Mouse (Mus musculus) MEL (cell line): ENCODE data around the gene Nr2f1. TPM values are rescaled to one million over a fixed set of nuclear protein-coding genes. Genes with fewer than 3 reads are reported as not detected.

Experiments
- DNase-seq: peaks from one replicate; pipeline ENCODE4 v3.0.0; 2011; ENCODE audit warnings: low read depth, low spot score
- H3K27ac ChIP-seq: 2 replicates; pipeline ENCODE4 v1.5.1; 2012; ENCODE audit warnings: low read depth, mild to moderate bottlenecking, control low read depth, low read length, moderate library complexity; ENCODE audit not compliant: control insufficient read depth
- H3K27me3 ChIP-seq, 2 experiments: fragments of 150-350 bp in 1 of 2; sonication (generic) in 1 of 2; 2 replicates each; pipeline ENCODE4 v1.6.1; 2012; ENCODE audit warnings: low read length in 2 of 2, mild to moderate bottlenecking in 2 of 2, improper control_type of control experiment in 1 of 2, moderate library complexity in 1 of 2; ENCODE audit not compliant: insufficient read depth in 2 of 2, control insufficient read depth in 1 of 2
- H3K36me3 ChIP-seq, 2 experiments: 2 replicates each; pipeline ENCODE4 v1.6.1; 2012 to 2014; ENCODE audit warnings: low read length in 2 of 2, improper control_type of control experiment in 1 of 2, inconsistent platforms in 1 of 2, mild to moderate bottlenecking in 1 of 2; ENCODE audit not compliant: insufficient read depth in 2 of 2, control insufficient read depth in 1 of 2
- H3K4me1 ChIP-seq, 2 experiments: fragments of 150-350 bp in 1 of 2; sonication (generic) in 1 of 2; 2 replicates each; pipeline ENCODE4 v1.6.1; 2012; ENCODE audit warnings: low read length in 2 of 2, improper control_type of control experiment in 1 of 2, mild to moderate bottlenecking in 1 of 2; ENCODE audit not compliant: insufficient read depth in 2 of 2, control insufficient read depth in 1 of 2
- H3K4me3 ChIP-seq, 2 experiments: fragments of 150-350 bp in 1 of 2; sonication (generic) in 1 of 2; 2 replicates each; pipeline ENCODE4 v1.5.1; 2012; ENCODE audit warnings: low read depth in 2 of 2, low read length in 2 of 2, mild to moderate bottlenecking in 2 of 2, moderate library complexity in 2 of 2, control low read depth in 1 of 2, improper control_type of control experiment in 1 of 2; ENCODE audit not compliant: control insufficient read depth in 1 of 2, insufficient read depth in 1 of 2
- H3K79me2 ChIP-seq: 2 replicates; pipeline ENCODE4 v1.6.1; 2012; ENCODE audit warnings: mild to moderate bottlenecking, low read length, moderate library complexity; ENCODE audit not compliant: control insufficient read depth, poor library complexity, insufficient read depth
- H3K9ac ChIP-seq: 2 replicates; pipeline ENCODE4 v1.6.1; 2012; ENCODE audit warnings: low read depth, mild to moderate bottlenecking, control low read depth, low read length, moderate library complexity; ENCODE audit not compliant: control insufficient read depth, poor library complexity, severe bottlenecking
- H3K9me3 ChIP-seq: fragments of 150-350 bp; sonication (generic); replicated peaks from 2 replicates; pipeline ENCODE4 v1.6.1; 2012; ENCODE audit warnings: mild to moderate bottlenecking, low read length, improper control_type of control experiment, moderate library complexity; ENCODE audit not compliant: insufficient read depth
- BHLHE40 ChIP-seq: IDR thresholded peaks from 2 replicates; pipeline ENCODE4 v1.6.1; 2012; ENCODE audit warnings: low read depth, mild to moderate bottlenecking, inconsistent platforms, low read length, improper control_type of control experiment, borderline replicate concordance
- CHD1 ChIP-seq: IDR thresholded peaks from 2 replicates; pipeline ENCODE4 v1.6.1; 2012; ENCODE audit warnings: low read depth, mild to moderate bottlenecking, inconsistent platforms, low read length, improper control_type of control experiment
- CTCF ChIP-seq, 3 experiments: IDR thresholded peaks in 2 of 3; conservative IDR thresholded peaks in 1 of 3; 2 replicates each; pipeline ENCODE4 v1.5.1; 2011 to 2012; ENCODE audit warnings: low read length in 3 of 3, low read depth in 2 of 3, mild to moderate bottlenecking in 2 of 3, improper control_type of control experiment in 1 of 3, inconsistent platforms in 1 of 3, mixed read lengths in 1 of 3, moderate library complexity in 1 of 3; ENCODE audit not compliant: control insufficient read depth in 1 of 3, insufficient read depth in 1 of 3, poor library complexity in 1 of 3, severe bottlenecking in 1 of 3
- ELF1 ChIP-seq: IDR thresholded peaks from 2 replicates; pipeline ENCODE4 v1.6.1; 2014; ENCODE audit warnings: low read depth, mild to moderate bottlenecking, inconsistent platforms, low read length, improper control_type of control experiment, moderate library complexity
- EP300 ChIP-seq, 2 experiments: IDR thresholded peaks; 2 replicates each; pipeline ENCODE4 v1.6.1; 2011; ENCODE audit warnings: improper control_type of control experiment in 2 of 2, low read length in 2 of 2, low read depth in 1 of 2, mild to moderate bottlenecking in 1 of 2
- ETS1 ChIP-seq: IDR thresholded peaks from 2 replicates; pipeline ENCODE4 v1.6.1; 2012; ENCODE audit warnings: low read depth, mild to moderate bottlenecking, inconsistent platforms, low read length, improper control_type of control experiment, moderate library complexity
- GABPA ChIP-seq: IDR thresholded peaks from 2 replicates; pipeline ENCODE4 v1.6.1; 2012; ENCODE audit warnings: low read depth, mild to moderate bottlenecking, inconsistent platforms, low read length, improper control_type of control experiment, moderate library complexity
- GATA1 ChIP-seq: IDR thresholded peaks from 2 replicates; pipeline ENCODE4 v1.6.1; 2011; ENCODE audit warnings: low read depth, low read length, improper control_type of control experiment
- HCFC1 ChIP-seq: IDR thresholded peaks from 2 replicates; pipeline ENCODE4 v1.6.1; 2012; ENCODE audit warnings: low read depth, mild to moderate bottlenecking, inconsistent platforms, low read length, improper control_type of control experiment, moderate library complexity
- JUND ChIP-seq: IDR thresholded peaks from 2 replicates; pipeline ENCODE4 v1.6.1; 2011; ENCODE audit warnings: low read depth, mild to moderate bottlenecking, improper control_type of control experiment, low read length
- KAT2A ChIP-seq: conservative IDR thresholded peaks from 2 replicates; pipeline ENCODE4 v1.6.1; 2012; ENCODE audit warnings: low read depth, low read length, improper control_type of control experiment, inconsistent platforms
- MAX ChIP-seq: IDR thresholded peaks from 2 replicates; pipeline ENCODE4 v1.6.1; 2011; ENCODE audit warnings: low read length, improper control_type of control experiment
- MAZ ChIP-seq: IDR thresholded peaks from 2 replicates; pipeline ENCODE4 v1.6.1; 2012; ENCODE audit warnings: low read depth, mild to moderate bottlenecking, inconsistent platforms, low read length, improper control_type of control experiment
- MEF2A ChIP-seq: IDR thresholded peaks from 2 replicates; pipeline ENCODE4 v1.6.1; 2014; ENCODE audit warnings: low read depth, mild to moderate bottlenecking, inconsistent platforms, low read length, improper control_type of control experiment; ENCODE audit not compliant: poor library complexity, insufficient replicate concordance, severe bottlenecking; ENCODE audit errors: extremely low read depth
- MXI1 ChIP-seq: IDR thresholded peaks from 2 replicates; pipeline ENCODE4 v1.6.1; 2011; ENCODE audit warnings: mild to moderate bottlenecking, low read depth, low read length, improper control_type of control experiment
- MYB ChIP-seq: IDR thresholded peaks from 2 replicates; pipeline ENCODE4 v1.6.1; 2011; ENCODE audit warnings: mild to moderate bottlenecking, low read depth, low read length, improper control_type of control experiment
- NELFE ChIP-seq: IDR thresholded peaks from 2 replicates; pipeline ENCODE4 v1.6.1; 2011; ENCODE audit warnings: low read depth, low read length, improper control_type of control experiment
- NRF1 ChIP-seq: IDR thresholded peaks from 2 replicates; pipeline ENCODE4 v1.6.1; 2014; ENCODE audit warnings: low read depth, mild to moderate bottlenecking, inconsistent platforms, low read length, improper control_type of control experiment, moderate library complexity; ENCODE audit not compliant: poor library complexity, insufficient read depth, severe bottlenecking
- POLR2A ChIP-seq, 2 experiments: IDR thresholded peaks; 2 replicates each; pipeline ENCODE4 v1.6.1; 2011 to 2012; ENCODE audit warnings: low read length in 2 of 2, mild to moderate bottlenecking in 2 of 2, control low read depth in 1 of 2, improper control_type of control experiment in 1 of 2, low read depth in 1 of 2, moderate library complexity in 1 of 2; ENCODE audit not compliant: control insufficient read depth in 1 of 2, insufficient read depth in 1 of 2, poor library complexity in 1 of 2
- POLR2AphosphoS2 ChIP-seq: IDR thresholded peaks from 2 replicates; pipeline ENCODE4 v1.6.1; 2011; ENCODE audit warnings: low read length, improper control_type of control experiment
- POLR2AphosphoS5 ChIP-seq: IDR thresholded peaks from 2 replicates; pipeline ENCODE4 v1.6.1; 2012; ENCODE audit warnings: low read depth, borderline replicate concordance, mild to moderate bottlenecking, inconsistent platforms, low read length, moderate library complexity, mixed read lengths
- RAD21 ChIP-seq: IDR thresholded peaks from 2 replicates; pipeline ENCODE4 v1.6.1; 2011; ENCODE audit warnings: mild to moderate bottlenecking, low read depth, low read length, improper control_type of control experiment
- RCOR1 ChIP-seq: IDR thresholded peaks from 2 replicates; pipeline ENCODE4 v1.6.1; 2012; ENCODE audit warnings: low read depth, mild to moderate bottlenecking, inconsistent platforms, low read length, improper control_type of control experiment
- SIN3A ChIP-seq: IDR thresholded peaks from 2 replicates; pipeline ENCODE4 v1.6.1; 2012; ENCODE audit warnings: low read length, improper control_type of control experiment, inconsistent platforms
- SMC3 ChIP-seq: IDR thresholded peaks from 2 replicates; pipeline ENCODE4 v1.6.1; 2011; ENCODE audit warnings: low read depth, low read length, improper control_type of control experiment
- TAL1 ChIP-seq: IDR thresholded peaks from 2 replicates; pipeline ENCODE4 v1.6.1; 2012; ENCODE audit warnings: mild to moderate bottlenecking, inconsistent platforms, low read length, moderate library complexity, mixed read lengths
- TBP ChIP-seq: IDR thresholded peaks from 2 replicates; pipeline ENCODE4 v1.8.0; 2011; ENCODE audit warnings: low read depth, low read length, improper control_type of control experiment
- TCF12 ChIP-seq: IDR thresholded peaks from 2 replicates; pipeline ENCODE4 v1.6.1; 2014; ENCODE audit warnings: low read depth, mild to moderate bottlenecking, inconsistent platforms, low read length, improper control_type of control experiment, moderate library complexity
- UBTF ChIP-seq: IDR thresholded peaks from 2 replicates; pipeline ENCODE4 v1.6.1; 2012; ENCODE audit warnings: low read depth, mild to moderate bottlenecking, inconsistent platforms, low read length, improper control_type of control experiment, moderate library complexity, borderline replicate concordance; ENCODE audit not compliant: insufficient read depth
- ZKSCAN1 ChIP-seq: IDR thresholded peaks from 2 replicates; pipeline ENCODE4 v1.6.1; 2012; ENCODE audit warnings: low read depth, mild to moderate bottlenecking, inconsistent platforms, low read length, improper control_type of control experiment, moderate library complexity
- ZMIZ1 ChIP-seq: IDR thresholded peaks from 2 replicates; pipeline ENCODE4 v1.6.1; 2012; ENCODE audit warnings: low read depth, mild to moderate bottlenecking, inconsistent platforms, low read length, improper control_type of control experiment, moderate library complexity
- ZNF384 ChIP-seq: IDR thresholded peaks from 2 replicates; pipeline ENCODE4 v1.6.1; 2012; ENCODE audit warnings: low read depth, mild to moderate bottlenecking, inconsistent platforms, low read length, improper control_type of control experiment
- polyA plus RNA-seq, 2 experiments: library from polyadenylated mRNA; stranded (reverse) in 1 of 2; unstranded in 1 of 2; fragments of >175 nt in 1 of 2; fragments of >200 nt in 1 of 2; gene quantifications; 2 replicates each; pipeline versions ENCODE4 v1.2.1 to v1.2.4; 2012; ENCODE audit warnings: low replicate concordance in 2 of 2, low read depth in 1 of 2; ENCODE audit not compliant: insufficient read length in 2 of 2, insufficient read depth in 1 of 2, missing spikeins in 1 of 2
- total RNA-seq: library from RNA; depleted of rRNA; stranded (reverse); fragments of 300-350 nt; gene quantifications from 2 replicates; pipeline ENCODE4 v1.2.3, GENCODE M21; 2012

Gene Nr2f1
- total and polyA plus RNA-seq, 3 experiments: 9.9 to 27.1 TPM; not detected in 1

GRCm38 (mm10) chr13:78200407-78200806 lies 850 bp upstream of the Nr2f1 start (continued):
- no peak for TF ChIP-seq POLR2AphosphoS5
- TF ChIP-seq ELF1: no peak
- peak; percentile 67; the same call in 1 of the 2 replicates for TF ChIP-seq TBP
- TF ChIP-seq UBTF: no peak
- TF ChIP-seq NELFE: peak; percentile 35; the same call in 1 of the 2 replicates
- no peak for TF ChIP-seq CTCF (IDR thresholded peaks at IDR 0.05 in 2 of 3, conservative IDR thresholded peaks at IDR 0.05 in 1 of 3; ENCODE audit: control insufficient read depth in 1 of 3, insufficient read depth in 1 of 3, low read depth in 2 of 3, low read length in 3 of 3, poor library complexity in 1 of 3, severe bottlenecking in 1 of 3)
- peak in 1 of 2 experiments; percentile 47; a peak in 1 of 4 replicates for TF ChIP-seq POLR2A (IDR thresholded peaks at IDR 0.05; ENCODE audit: control insufficient read depth in 1 of 2, insufficient read depth in 1 of 2, low read depth in 1 of 2, low read length in 2 of 2, poor library complexity in 1 of 2)
- TF ChIP-seq GABPA: no peak
- no peak for TF ChIP-seq NRF1
- peak; percentile 51; the same call in 1 of the 2 replicates for TF ChIP-seq ETS1
- no peak for TF ChIP-seq RAD21
- TF ChIP-seq GATA1: peak; percentile 50; the same call in 1 of the 2 replicates
- peak; percentile 75 for TF ChIP-seq TAL1
- no peak for TF ChIP-seq ZKSCAN1
- no peak for TF ChIP-seq ZMIZ1
- no peak for TF ChIP-seq MAX
- peak; percentile 61; the same call in 1 of the 2 replicates for TF ChIP-seq MAZ
- TF ChIP-seq SMC3: no peak
- TF ChIP-seq POLR2AphosphoS2: no peak; the same call in 1 of the 2 replicates
- peak; percentile 4; the same call in 1 of the 2 replicates for TF ChIP-seq MXI1
- TF ChIP-seq, all 39 proteins: peak for 12

DNA sequence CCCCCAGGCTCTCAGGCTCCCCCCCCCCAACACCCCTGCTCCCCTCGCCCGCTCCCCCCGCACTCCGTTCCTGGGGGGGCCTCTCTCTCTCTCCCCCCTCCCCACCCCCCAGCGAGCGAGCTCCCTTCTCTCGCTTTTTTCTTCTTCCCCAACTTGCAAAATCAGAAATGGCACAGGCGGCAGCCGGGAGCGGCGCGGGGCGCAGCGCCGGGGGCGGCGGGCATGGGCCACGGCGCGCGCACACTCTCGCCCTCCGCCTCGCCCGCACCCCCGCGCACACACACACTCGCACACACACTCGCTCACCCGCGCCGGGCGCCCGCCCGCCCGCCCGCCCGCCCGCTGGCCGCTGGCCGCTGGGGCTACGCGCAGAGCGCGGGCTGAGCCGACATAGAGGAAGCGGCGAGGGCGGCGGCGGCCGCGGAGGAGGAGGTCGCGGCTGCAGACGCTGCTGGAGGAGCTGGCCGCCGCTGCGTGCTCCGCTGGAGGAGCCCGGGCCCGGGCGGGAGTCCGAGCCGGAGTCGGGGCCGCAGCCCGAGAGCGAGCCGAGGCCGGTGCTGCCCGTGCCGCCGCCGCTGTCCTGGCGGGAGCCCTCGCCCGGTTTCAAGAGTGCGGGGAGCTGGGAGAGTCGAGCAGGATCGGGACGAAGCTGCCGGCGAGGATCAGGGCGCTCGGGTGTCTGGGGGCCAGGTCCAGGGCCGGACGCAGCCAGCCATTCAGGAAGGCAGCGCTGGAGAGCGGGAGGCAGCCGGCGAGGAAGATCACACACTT lies 501 bp downstream of the Nr2f1 start:
- H3K79me2 ChIP-seq: peaks cover 24% of the 10 kb centered on the region
- H3K27me3 ChIP-seq: no peaks in the 10 kb centered on the region
- peaks cover 0 to 3% of the 10 kb centered on the region in 2 experiments; a peak in 2 of 4 replicates for H3K36me3 ChIP-seq
- H3K4me3 ChIP-seq: peak overlapping the region; percentile 90 to 91
- H3K9ac ChIP-seq: peak overlapping the region; percentile 98
- peaks cover 0 to 2% of the 10 kb centered on the region in 2 experiments; a peak in 2 of 4 replicates for H3K4me1 ChIP-seq
- DNase-seq: peak; percentile 57
- no peaks in the 10 kb centered on the region for H3K9me3 ChIP-seq
- H3K27ac ChIP-seq: peak overlapping the region; percentile 92
- TF ChIP-seq KAT2A (no peak), HCFC1 (no peak), TCF12 (no peak), RCOR1 (no peak), SMC3 (no peak), BHLHE40 (no peak), NELFE (0 out of 2 replicates have a peak, but pooled peaks have one; percentile 24), GABPA (no peak), CTCF (IDR thresholded peaks at IDR 0.05 in 2 of 3, conservative IDR thresholded peaks at IDR 0.05 in 1 of 3; ENCODE audit: control insufficient read depth in 1 of 3, insufficient read depth in 1 of 3, low read depth in 2 of 3, low read length in 3 of 3, poor library complexity in 1 of 3, severe bottlenecking in 1 of 3) (no peak), CHD1 (no peak), EP300 (IDR thresholded peaks at IDR 0.05; ENCODE audit: low read depth in 1 of 2, low read length in 2 of 2) (peak in 1 of 2 experiments; percentile 4; a peak in 1 of 4 replicates), ZMIZ1 (no peak), JUND (no peak), TBP (no peak), ZKSCAN1 (no peak), MYB (no peak), POLR2AphosphoS2 (no peak), SIN3A (no peak; the same call in 1 of the 2 replicates), MEF2A (no peak), ZNF384 (no peak), MAZ (no peak; the same call in 1 of the 2 replicates), GATA1 (no peak)
